Mouse (Mus musculus): ENCODE measurements around the gene Dck.

Gene Dck

DNA sequence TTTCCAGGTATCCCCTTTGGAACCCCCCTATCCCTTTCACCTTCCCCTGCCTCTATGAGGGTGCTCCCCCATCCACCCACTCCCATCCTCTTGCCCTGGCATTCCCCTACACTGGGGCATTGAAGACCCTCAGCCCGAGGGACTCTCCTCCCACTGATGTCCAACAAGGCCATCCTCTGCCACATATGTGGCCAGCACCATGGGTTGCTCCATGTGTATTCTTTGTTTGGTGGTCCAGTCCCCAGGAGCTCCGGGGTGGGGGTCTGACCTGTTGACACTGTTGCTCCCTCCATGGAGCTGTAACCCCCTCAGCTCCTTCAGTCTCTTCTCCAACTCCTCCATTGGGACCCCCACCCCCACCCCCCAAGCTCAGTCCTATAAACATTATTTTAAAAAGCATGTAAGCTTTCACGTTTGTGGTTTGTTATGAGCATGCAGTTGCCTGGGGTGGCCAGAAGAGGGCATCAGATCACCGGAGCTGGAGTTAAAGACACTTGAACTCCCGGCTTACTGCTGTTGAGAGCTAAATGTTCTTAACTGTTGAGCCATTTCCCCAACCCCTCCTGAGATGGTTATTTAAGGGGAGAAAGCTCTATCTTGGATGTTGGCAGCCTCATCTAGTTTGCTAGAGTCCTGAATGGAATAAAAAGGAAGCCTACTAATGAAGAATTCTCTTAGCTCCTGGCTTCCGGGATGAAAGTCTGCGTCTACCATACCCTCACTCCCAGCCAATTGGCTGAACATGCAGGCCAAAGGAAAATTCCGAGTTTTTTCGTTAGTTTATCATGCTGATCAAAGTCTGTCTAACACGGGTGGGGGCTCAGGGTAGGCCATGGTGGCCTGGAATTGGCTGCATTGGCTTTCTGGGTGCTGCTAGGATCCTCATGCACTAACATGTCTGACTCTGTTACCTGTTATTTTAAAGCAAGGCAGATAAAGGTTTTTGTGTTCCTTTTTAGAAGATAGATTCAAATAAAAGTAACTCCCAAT, 26.8 kb downstream of the Dck start:
- no peak for DNase-seq (ENCODE audit: extremely low read depth, low read depth, low spot score)

DNA sequence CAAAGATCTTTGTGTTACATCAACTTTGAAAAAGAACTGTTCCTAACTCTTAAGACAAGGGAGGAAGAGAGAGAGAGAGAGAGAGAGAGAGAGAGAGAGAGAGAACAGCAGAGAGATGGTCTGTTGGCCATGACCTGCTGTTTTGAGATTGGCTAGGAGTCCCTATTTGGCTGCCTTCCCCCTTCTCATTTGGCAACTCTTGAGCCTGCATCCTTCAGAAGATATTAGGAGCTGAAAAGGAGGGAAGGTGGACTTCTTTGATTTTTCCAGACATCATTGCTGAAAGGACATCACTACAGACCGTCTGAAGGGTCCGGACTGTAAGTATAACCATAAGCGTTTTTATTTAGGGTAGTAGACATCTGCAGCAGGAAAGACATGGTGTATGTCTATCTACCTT, 28.9 kb downstream of the Dck start:
- no peak for DNase-seq (ENCODE audit: extremely low read depth, low read depth, low spot score)

DNA sequence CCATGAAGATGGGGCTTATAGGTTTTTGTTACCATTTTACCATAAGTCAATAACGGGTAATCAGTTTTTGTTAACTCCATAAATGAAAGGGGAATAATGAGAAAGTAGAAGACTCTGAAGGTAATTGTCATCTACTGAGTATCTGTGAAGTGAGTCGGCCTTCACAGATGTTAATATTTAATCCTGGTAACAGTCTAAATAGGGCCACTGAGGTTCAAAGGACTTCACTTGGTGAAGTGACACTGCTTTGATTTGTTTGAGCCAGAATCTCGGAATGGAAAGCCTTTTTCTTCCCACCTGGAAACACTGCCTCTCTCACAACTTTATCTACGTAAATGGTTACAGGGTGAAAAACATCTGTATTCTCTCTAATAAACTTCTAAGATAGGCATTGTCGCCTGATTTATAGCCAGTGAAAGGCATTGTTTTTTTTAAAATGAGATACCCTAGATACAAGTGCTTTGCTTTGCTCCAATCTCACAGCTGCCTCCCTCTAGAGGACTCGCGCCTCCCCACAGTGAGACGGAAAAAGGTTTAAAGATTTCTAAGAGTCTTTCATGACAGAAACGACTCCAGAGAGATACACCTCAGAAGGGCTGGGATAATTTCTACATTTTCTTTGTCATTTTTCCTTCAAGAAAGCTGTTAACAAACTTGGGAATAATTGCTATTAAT, 31.3 kb downstream of the Dck start:
- no peak for DNase-seq (ENCODE audit: extremely low read depth, low read depth, low spot score)

GRCm38 (mm10) chr5:88796588-88796987, 31.8 kb downstream of the Dck start:
- DNase-seq (ENCODE audit: extremely low read depth, low read depth, low spot score), result no peak

- DNase-seq (ENCODE audit: extremely low read depth, low read depth, low spot score), result no peak
Measured at GRCm38 (mm10) chr5:88797121-88797520, 32.3 kb downstream of the Dck start.

GRCm38 (mm10) chr5:88805616-88806015, 40.8 kb downstream of the Dck start:
- DNase-seq (ENCODE audit: extremely low read depth, low read depth, low spot score), result no peak

DNA sequence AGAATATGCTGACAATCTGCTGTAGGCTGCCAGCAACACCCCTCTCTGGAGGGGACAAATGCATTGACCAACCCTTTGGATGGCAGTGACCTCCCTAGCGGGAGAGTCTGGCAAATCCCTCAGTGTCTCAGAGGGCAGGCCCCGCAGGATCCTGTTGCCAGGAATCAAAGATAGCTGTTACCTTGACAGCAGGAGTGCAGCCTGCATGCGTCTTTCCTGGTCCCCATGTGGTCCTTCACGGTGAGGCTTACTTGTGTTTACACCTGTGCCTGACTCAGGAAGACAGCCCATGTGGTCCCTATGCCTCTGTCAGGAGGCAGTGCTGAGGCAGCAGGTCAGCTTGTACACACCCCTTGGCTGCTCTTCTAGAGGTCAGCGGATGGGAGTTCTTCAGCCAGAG, 41.5 kb downstream of the Dck start:
- DNase-seq (ENCODE audit: extremely low read depth, low read depth, low spot score), result no peak

- no peak for DNase-seq (ENCODE audit: extremely low read depth, low read depth, low spot score)
Measured at GRCm38 (mm10) chr5:88807342-88807741, 42.5 kb downstream of the Dck start.

DNA sequence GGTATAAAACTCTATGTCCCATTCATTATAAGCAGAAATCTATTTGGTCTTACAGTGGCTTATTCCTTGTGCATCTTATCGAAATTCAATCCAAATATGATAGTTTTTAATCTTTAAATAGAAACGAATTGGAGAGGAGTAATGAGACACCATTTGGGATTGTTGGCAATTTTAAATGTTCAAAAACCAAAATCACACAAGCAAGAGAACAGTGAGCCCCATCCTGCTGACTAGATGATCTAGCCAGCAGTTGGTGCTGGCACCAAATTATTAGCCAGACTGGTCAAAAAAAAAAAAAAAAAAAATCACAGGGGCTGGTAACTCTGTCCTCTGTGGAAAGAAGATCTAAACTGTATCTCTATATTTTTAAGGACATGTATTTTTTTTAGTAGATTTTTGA, 48.4 kb downstream of the Dck start:
- no peak for DNase-seq (ENCODE audit: extremely low read depth, low read depth, low spot score)

- DNase-seq (ENCODE audit: extremely low read depth, low read depth, low spot score), result no peak
Measured at GRCm38 (mm10) chr5:88814552-88814951, 49.8 kb downstream of the Dck start.

DNA sequence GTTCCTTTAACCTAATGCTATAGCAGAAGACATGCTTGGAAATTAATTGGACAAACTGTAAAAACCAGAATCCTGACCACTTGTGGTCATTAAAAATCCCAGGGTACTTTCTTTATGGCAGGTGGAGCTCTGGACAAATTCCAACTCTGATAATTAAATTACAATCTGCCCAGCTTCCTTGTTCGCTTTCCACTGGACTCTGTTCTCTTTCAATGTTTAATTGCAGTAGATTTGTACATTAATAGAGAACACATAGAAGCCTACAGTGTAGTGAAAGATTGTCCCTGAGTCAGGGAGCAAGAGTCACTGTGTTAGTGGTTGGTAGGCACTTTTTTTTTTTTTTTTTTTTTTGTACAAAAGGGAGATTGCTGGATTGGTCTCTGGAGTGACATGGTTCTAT, 56.7 kb downstream of the Dck start:
- DNase-seq (ENCODE audit: extremely low read depth, low read depth, low spot score), result no peak

GRCm38 (mm10) chr5:88824838-88825237, 60.0 kb downstream of the Dck start:
- no peak for DNase-seq (ENCODE audit: extremely low read depth, low read depth, low spot score)

DNA sequence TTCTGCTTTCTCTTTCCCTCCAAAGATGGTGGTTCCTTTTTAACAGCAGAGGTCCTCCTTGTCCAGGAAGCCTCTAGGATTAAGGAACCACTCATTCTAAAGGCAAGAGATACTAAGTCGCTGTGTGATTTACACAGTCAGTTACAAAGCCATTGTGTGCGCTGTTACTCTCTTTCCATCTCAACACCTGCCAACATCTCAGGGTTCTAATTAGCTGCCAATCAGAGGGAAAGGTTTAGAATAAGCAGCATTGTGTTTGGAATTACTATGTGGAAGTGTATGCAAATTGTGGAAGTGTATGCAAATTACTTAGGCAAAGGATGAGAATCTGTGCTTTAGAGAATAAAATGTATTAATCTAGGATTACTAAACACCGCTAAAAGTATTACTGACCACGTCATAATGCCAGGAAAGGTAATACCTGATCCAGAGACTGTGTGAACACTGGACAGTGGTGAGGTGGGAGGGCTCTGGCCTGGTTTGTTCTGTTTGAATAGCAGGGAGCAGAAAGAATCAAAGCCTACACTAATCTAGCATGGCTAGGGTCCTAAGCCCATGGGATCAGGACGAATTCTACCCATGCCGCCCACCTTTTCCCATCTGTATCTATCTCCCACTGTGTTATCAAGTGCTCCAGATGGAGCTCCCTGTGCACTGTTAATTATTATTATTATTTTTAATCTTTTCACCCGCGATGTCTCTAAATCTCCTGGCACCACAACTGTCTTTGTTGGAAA, 65.2 kb downstream of the Dck start:
- DNase-seq (ENCODE audit: extremely low read depth, low read depth, low spot score), result no peak

DNA sequence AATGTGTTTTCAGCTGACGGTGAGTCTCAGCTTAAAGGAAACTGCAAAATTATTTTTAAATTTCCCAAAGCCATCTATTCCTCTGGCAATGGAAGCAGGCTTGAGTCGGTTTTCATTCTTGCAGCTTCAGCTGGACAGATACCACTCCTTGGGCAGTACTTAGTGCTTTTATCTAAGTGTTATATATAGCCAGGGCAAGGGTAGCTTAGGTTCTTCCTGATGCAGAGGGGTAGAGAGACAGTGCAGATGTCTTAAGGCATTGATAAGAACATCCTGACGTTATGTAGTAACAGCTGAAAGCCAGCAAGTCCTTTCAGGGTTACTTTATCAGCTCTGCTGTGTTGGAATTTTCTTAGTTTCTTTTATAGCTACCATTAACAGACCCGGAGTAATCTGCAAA, 66.1 kb downstream of the Dck start:
- no peak for DNase-seq (ENCODE audit: extremely low read depth, low read depth, low spot score)

- no peak for DNase-seq (ENCODE audit: extremely low read depth, low read depth, low spot score)
Measured at GRCm38 (mm10) chr5:88831935-88832334, 67.1 kb downstream of the Dck start.
